Mouse (Mus musculus): ENCODE results near the gene Dscam.

- no peak for TF ChIP-seq POLR2A (IDR thresholded peaks at IDR 0.05; ENCODE audit: insufficient read length, low read depth)
- no peak for TF ChIP-seq TCF12 (IDR thresholded peaks at IDR 0.05; ENCODE audit: insufficient read depth, poor library complexity, severe bottlenecking)
- no peak for TF ChIP-seq MAX (IDR thresholded peaks at IDR 0.05; ENCODE audit: low read depth)
- TF ChIP-seq USF1 (IDR thresholded peaks at IDR 0.05; ENCODE audit: low read depth), result no peak
- no peak for TF ChIP-seq POLR2AphosphoS2 (IDR thresholded peaks at IDR 0.05; ENCODE audit: insufficient read length, low read depth)
- TF ChIP-seq MYOD1 (IDR thresholded peaks at IDR 0.05; ENCODE audit: control insufficient read depth in 1 of 3, insufficient read length in 2 of 3, low read depth in 2 of 3), result no peak
- no peak for TF ChIP-seq CEBPB (IDR thresholded peaks at IDR 0.05; ENCODE audit: insufficient read depth, poor library complexity, severe bottlenecking)
- TF ChIP-seq REST (IDR thresholded peaks at IDR 0.05; ENCODE audit: insufficient read depth, insufficient read length), result no peak
- TF ChIP-seq E2F4 (IDR thresholded peaks at IDR 0.05; ENCODE audit: insufficient read depth), result no peak
- TF ChIP-seq TCF3 (IDR thresholded peaks at IDR 0.05; ENCODE audit: insufficient read length, low read depth), result no peak
- no peak for TF ChIP-seq MYOG (IDR thresholded peaks at IDR 0.05; ENCODE audit: control insufficient read depth in 1 of 3, insufficient read depth in 1 of 3, insufficient read length in 2 of 3, low read depth in 2 of 3)
- no peak for TF ChIP-seq SRF (IDR thresholded peaks at IDR 0.05; ENCODE audit: control insufficient read depth, insufficient read length, low read depth)
Observed at GRCm38 (mm10) chr16:96970412-96970811, 200.1 kb downstream of the Dscam start.

All from myocyte (in vitro differentiated cells).